Mouse (Mus musculus) lung, postnatal 0 days (tissue): ENCODE measurements around the gene Rsph4a. TPM values are rescaled to one million over a fixed set of nuclear protein-coding genes. Genes with fewer than 3 reads are reported as not detected.
A peak's percentile ranks its signal among the peaks of the same experiment; 100 is the strongest.
"Not testable (repeated sequence)": the region's sequence is repeated elsewhere in the genome, so short reads cannot be mapped to it uniquely, and the experiment has no call there.

Experiments
- ATAC-seq: fragments of 200-750 bp; cut with Nextera tagmentation; 2 replicates; pipeline ENCODE4 v1.8.0; 2017; ENCODE audit warnings: moderate library complexity
- DNase-seq: peaks from one replicate; pipeline ENCODE4 v3.0.0-alpha.2; 2016; ENCODE audit warnings: low spot score
- H3K27ac ChIP-seq: fragments of 300-500 bp; sonication (generic); 2 replicates; pipeline ENCODE4 v1.5.1; 2014; ENCODE audit warnings: antibody characterized with exemption, mild to moderate bottlenecking, low read length, mixed read lengths
- H3K27me3 ChIP-seq: fragments of 300-500 bp; sonication (generic); replicated peaks from 2 replicates; pipeline ENCODE4 v1.6.1; 2014; ENCODE audit warnings: low read length, mixed read lengths; ENCODE audit not compliant: insufficient read depth
- H3K36me3 ChIP-seq: fragments of 300-500 bp; sonication (generic); 2 replicates; pipeline ENCODE4 v1.6.1; 2014; ENCODE audit warnings: low read length, mixed read lengths; ENCODE audit not compliant: insufficient read depth
- H3K4me1 ChIP-seq: fragments of 300-500 bp; sonication (generic); 2 replicates; pipeline ENCODE4 v1.6.1; 2014; ENCODE audit warnings: antibody characterized with exemption, low read depth, low read length, mixed read lengths; ENCODE audit not compliant: insufficient read depth
- H3K4me2 ChIP-seq: fragments of 300-500 bp; sonication (generic); replicated peaks from 2 replicates; pipeline ENCODE4 v1.6.1; 2014; ENCODE audit warnings: low read depth, mild to moderate bottlenecking, low read length, moderate library complexity, mixed read lengths
- H3K4me3 ChIP-seq: fragments of 300-500 bp; sonication (generic); 2 replicates; pipeline ENCODE4 v1.5.1; 2014; ENCODE audit warnings: low read depth, low read length
- H3K9ac ChIP-seq: fragments of 300-500 bp; sonication (generic); replicated peaks from 2 replicates; pipeline ENCODE4 v1.6.1; 2014; ENCODE audit warnings: low read depth, mild to moderate bottlenecking
- H3K9me3 ChIP-seq: fragments of 300-500 bp; sonication (generic); 2 replicates; pipeline ENCODE4 v1.6.1; 2016; ENCODE audit warnings: low read length, mixed read lengths
- CTCF ChIP-seq: IDR thresholded peaks from 2 replicates; pipeline ENCODE4 v1.5.1; 2016; ENCODE audit warnings: antibody characterized with exemption, mild to moderate bottlenecking
- EP300 ChIP-seq: IDR thresholded peaks from 2 replicates; pipeline ENCODE4 v1.6.1; 2016; ENCODE audit warnings: antibody characterized with exemption, mild to moderate bottlenecking, control low read depth
- WGBS: fragments of 180-500 bp; shearing (Covaris S2); extraction: QIAGEN DNeasy Blood & Tissue Kit; methylation state at CpG from one replicate; pipeline ENCODE4 v1.1.7; 2014; 5-methylcytosine and 5-hydroxymethylcytosine counted together
- polyA plus RNA-seq: library from polyadenylated mRNA; unstranded; fragments of >200 nt; fragmentation: Nextera tagmentation; extraction: Ambion mirVana; gene quantifications from 2 replicates; pipeline ENCODE4 v1.2.1, GENCODE M21; 2015

Gene Rsph4a
- 2.1 and 2.6 TPM in 2 replicates for polyA plus RNA-seq

- Histone ChIP-seq H3K9me3 (no peaks in the 10 kb centered on the region), H3K27me3 (no peaks in the 10 kb centered on the region), H3K4me1 (no peaks in the 10 kb centered on the region), H3K9ac (no peak within 1 kb of the TSS), H3K36me3 (no peaks in the 10 kb centered on the region), H3K4me2 (peak within 1 kb of the TSS; percentile 52), H3K4me3 (peak within 1 kb of the TSS; percentile 18; the same call in 1 of the 2 replicates), H3K27ac (no peak within 1 kb of the TSS)
- no peak for TF ChIP-seq EP300
- no peak for TF ChIP-seq CTCF
- peak; percentile 80 for ATAC-seq
- DNase-seq = peak; percentile 48
- 6% methylated on average over 17 of the region's 17 CpGs for WGBS
Observed at GRCm38 (mm10) chr10:33904530-33905481, at the start of gene Rsph4a. Gene Rsph4a, plus strand, starts transcription at chr10:33905111.

GRCm38 (mm10) chr10:33857421-33857820 lies 47.5 kb upstream of the Rsph4a start, which contains the start of gene Sult3a1:
Gene Sult3a1, plus strand, starts transcription at chr10:33857721.
- no peaks in the 10 kb centered on the region for H3K9me3 ChIP-seq
- no peak within 1 kb of the TSS for H3K4me2 ChIP-seq
- H3K9ac ChIP-seq = no peak within 1 kb of the TSS
- H3K36me3 ChIP-seq = no peaks in the 10 kb centered on the region
- no peaks in the 10 kb centered on the region for H3K27me3 ChIP-seq
- TF ChIP-seq EP300 (no peak), CTCF (no peak)
- no peak within 1 kb of the TSS for H3K4me3 ChIP-seq
- ATAC-seq (no peak), DNase-seq (no peak)
- H3K4me1 ChIP-seq = no peaks in the 10 kb centered on the region
- no peak within 1 kb of the TSS for H3K27ac ChIP-seq

DNA sequence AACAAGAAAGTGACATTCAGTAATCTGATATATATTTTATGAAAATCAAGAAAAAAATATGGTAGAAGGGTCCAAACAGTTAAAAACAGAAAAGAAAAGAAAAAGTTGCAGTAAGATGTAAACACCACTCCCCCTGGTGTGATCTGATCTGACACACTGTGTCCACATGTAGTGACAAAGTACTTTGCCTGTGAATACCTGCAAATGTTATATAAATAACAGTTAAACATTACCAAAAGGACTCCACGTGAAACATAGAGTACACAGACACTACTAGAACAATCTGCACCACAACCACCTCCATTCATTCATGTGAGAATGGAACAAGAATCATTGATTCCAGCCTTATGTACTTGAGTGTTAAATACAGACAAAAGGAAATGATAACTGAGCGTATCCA lies 38.9 kb upstream of the Rsph4a start:
- ATAC-seq = no peak
- no peak overlapping the region for H3K4me2 ChIP-seq

GRCm38 (mm10) chr10:33870441-33870840 lies 34.5 kb upstream of the Rsph4a start:
- H3K4me1 ChIP-seq = no peaks in the 10 kb centered on the region
- ATAC-seq = no peak
- DNase-seq = no peak

More for the DNA sequence above, 38.9 kb upstream of the Rsph4a start:
- no peak overlapping the region for H3K9ac ChIP-seq
- 53% methylated on average over 2 of the region's 2 CpGs for WGBS
- TF ChIP-seq CTCF (no peak), EP300 (no peak)
- no peaks in the 10 kb centered on the region for H3K27me3 ChIP-seq
- no peak for DNase-seq
- H3K9me3 ChIP-seq = no peaks in the 10 kb centered on the region
- H3K4me1 ChIP-seq = no peaks in the 10 kb centered on the region
- H3K27ac ChIP-seq = no peak overlapping the region
- H3K36me3 ChIP-seq = no peaks in the 10 kb centered on the region
- H3K4me3 ChIP-seq = no peak overlapping the region

DNA sequence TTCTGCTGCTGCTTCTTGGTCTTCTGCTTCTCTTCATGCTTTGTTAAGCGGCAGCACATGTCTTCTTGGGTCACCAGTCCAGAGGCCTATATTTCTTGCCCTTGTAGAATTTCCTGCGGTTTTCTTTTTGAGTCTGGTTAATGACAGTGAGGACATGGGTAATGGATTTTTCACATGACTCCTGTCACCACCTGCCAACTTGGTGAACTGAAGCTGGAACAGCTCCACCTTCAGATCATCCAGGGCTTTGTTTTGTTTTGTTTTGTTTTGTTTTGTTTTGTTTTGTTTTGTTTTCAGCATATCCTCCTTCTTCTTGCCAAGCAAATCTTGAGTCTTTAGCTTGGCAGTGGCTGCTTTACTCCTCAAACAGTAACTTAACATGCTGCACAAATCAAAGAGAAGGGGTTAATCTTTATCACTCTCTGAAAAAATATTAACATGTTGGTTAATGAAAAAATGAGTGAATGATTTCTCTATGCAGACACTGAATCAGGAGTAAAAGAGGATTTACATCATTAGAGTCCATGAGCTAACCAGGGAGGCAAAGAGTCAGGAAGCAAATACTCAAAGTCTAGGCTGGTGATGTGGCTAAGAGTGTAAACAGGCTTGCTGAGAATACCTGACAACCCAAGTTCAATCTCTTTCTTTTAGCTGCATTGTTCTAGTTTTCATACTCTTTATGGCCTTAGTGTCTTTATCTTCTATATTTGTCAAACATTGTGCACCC lies 32.1 kb upstream of the Rsph4a start:
- Histone ChIP-seq H3K27me3 (no peaks in the 10 kb centered on the region), H3K4me3 (no peak overlapping the region), H3K9me3 (no peaks in the 10 kb centered on the region), H3K9ac (no peak overlapping the region), H3K36me3 (no peaks in the 10 kb centered on the region), H3K27ac (no peak overlapping the region), H3K4me1 (no peaks in the 10 kb centered on the region), H3K4me2 (no peak overlapping the region)
- ATAC-seq (no peak), DNase-seq (no peak)
- TF ChIP-seq EP300 (no peak), CTCF (no peak)
- WGBS = 91% methylated on average over 2 of the region's 2 CpGs

More at GRCm38 (mm10) chr10:33870441-33870840, 34.5 kb upstream of the Rsph4a start:
- Histone ChIP-seq H3K4me2 (no peak overlapping the region), H3K9me3 (no peaks in the 10 kb centered on the region), H3K27me3 (no peaks in the 10 kb centered on the region), H3K36me3 (no peaks in the 10 kb centered on the region), H3K4me3 (no peak overlapping the region), H3K9ac (no peak overlapping the region), H3K27ac (no peak overlapping the region)
- TF ChIP-seq EP300 (no peak), CTCF (no peak)
- 6% methylated on average over 1 of the region's 1 CpGs for WGBS

DNA sequence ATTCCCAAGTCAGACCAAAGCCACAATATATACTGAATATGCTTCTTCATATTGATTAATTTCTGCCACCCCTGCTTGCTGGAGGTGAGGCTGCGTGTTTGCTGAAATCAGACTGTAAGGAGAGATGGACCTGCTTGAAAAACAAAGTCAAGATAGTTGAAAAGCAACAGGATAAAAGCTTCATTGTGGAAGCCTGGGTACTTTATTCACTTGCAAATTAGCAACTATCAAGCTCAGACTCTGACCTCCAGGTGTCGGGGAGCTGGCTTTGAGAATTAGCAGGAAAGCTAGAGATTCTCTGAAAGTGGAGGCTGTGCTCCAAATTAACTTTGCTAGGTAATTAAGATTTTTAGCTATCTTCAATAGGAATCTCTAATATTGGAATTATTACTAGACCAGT lies 22.5 kb upstream of the Rsph4a start:
- not testable (repeated sequence) for H3K4me1 ChIP-seq, H3K4me2 ChIP-seq, H3K9me3 ChIP-seq, H3K27me3 ChIP-seq, H3K9ac ChIP-seq, H3K27ac ChIP-seq, DNase-seq, ATAC-seq, H3K4me3 ChIP-seq, H3K36me3 ChIP-seq
- 88% methylated on average over 2 of the region's 2 CpGs for WGBS

DNA sequence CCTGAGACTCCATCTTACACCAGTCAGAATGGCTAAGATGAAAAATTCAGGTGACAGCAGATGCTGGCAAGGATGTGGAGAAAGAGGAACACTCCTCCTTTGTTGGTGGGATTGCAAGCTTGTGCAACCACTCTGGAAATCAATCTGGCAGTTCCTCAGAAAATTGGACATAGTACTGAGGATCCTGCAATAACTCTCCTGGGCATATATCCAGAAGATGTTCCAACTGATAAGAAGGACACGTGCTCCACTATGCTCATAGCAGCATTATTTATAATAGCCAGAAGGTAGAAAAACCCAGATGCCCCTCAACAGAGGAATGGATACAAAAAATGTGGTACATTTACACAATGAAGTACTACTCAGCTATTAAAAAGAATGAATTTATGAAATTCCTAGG lies 3.4 kb upstream of the Rsph4a start:
- H3K27me3 ChIP-seq, H3K4me1 ChIP-seq, H3K9me3 ChIP-seq, H3K4me2 ChIP-seq, H3K27ac ChIP-seq, H3K4me3 ChIP-seq, ATAC-seq, DNase-seq, H3K9ac ChIP-seq, H3K36me3 ChIP-seq: not testable (repeated sequence)
- WGBS = 74% methylated on average over 1 of the region's 1 CpGs
